Mouse (Mus musculus): ENCODE measurements around the gene Aqp11. TPM values are rescaled to one million over a fixed set of nuclear protein-coding genes. Genes with fewer than 3 reads are reported as not detected.

The Aqp11 gene
- polyA plus RNA-seq, 1 experiment from 2014 or later: 5.7 TPM

- no peaks in the 10 kb centered on the region for H3K36me3 ChIP-seq (ENCODE audit: control insufficient read depth, insufficient read depth, low read length)
- 87% methylated on average over 6 of the region's 6 CpGs for whole genome bisulfite sequencing
- no peaks in the 10 kb centered on the region for H3K9me3 ChIP-seq (ENCODE audit: control insufficient read depth, low read length)
- DNase-seq (ENCODE audit: low spot score) (no peak), ATAC-seq (ENCODE audit: insufficient read depth, low FRiP score, low TSS enrichment) (no peak)
- no peaks in the 10 kb centered on the region for H3K4me1 ChIP-seq (ENCODE audit: control insufficient read depth, insufficient read depth, low read length)
- no peak overlapping the region for H3K9ac ChIP-seq (ENCODE audit: low read length)
- no peak overlapping the region for H3K4me2 ChIP-seq (ENCODE audit: low read depth)
- H3K27ac ChIP-seq (ENCODE audit: low read depth, low read length): no peak overlapping the region
- H3K4me3 ChIP-seq (ENCODE audit: low read depth, low read length): no peak overlapping the region
- no peaks in the 10 kb centered on the region for H3K27me3 ChIP-seq (ENCODE audit: control insufficient read depth, insufficient read depth, low read length)
These were observed 37.0 kb downstream of the Aqp11 start for GRCm38 (mm10) chr7:97701106-97701505.

GRCm38 (mm10) chr7:97700173-97700572, 37.9 kb downstream of the Aqp11 start:
- Histone ChIP-seq H3K36me3 (ENCODE audit: control insufficient read depth, insufficient read depth, low read length) (no peaks in the 10 kb centered on the region), H3K27me3 (ENCODE audit: control insufficient read depth, insufficient read depth, low read length) (no peaks in the 10 kb centered on the region), H3K4me2 (ENCODE audit: low read depth) (no peak overlapping the region), H3K27ac (ENCODE audit: low read depth, low read length) (no peak overlapping the region), H3K9ac (ENCODE audit: low read length) (no peak overlapping the region), H3K4me1 (ENCODE audit: control insufficient read depth, insufficient read depth, low read length) (no peaks in the 10 kb centered on the region), H3K4me3 (ENCODE audit: low read depth, low read length) (no peak overlapping the region), H3K9me3 (ENCODE audit: control insufficient read depth, low read length) (no peaks in the 10 kb centered on the region)
- WGBS: 95% methylated on average over 4 of the region's 4 CpGs
- DNase-seq (ENCODE audit: low spot score) (no peak), ATAC-seq (ENCODE audit: insufficient read depth, low FRiP score, low TSS enrichment) (no peak)

GRCm38 (mm10) chr7:97696506-97697254, 41.4 kb downstream of the Aqp11 start, which contains the start of gene Clns1a:
TSS of gene Clns1a (plus strand) at chr7:97696634.
- Histone ChIP-seq H3K4me1 (ENCODE audit: control insufficient read depth, insufficient read depth, low read length) (no peaks in the 10 kb centered on the region), H3K4me2 (ENCODE audit: low read depth) (peak within 1 kb of the TSS; percentile 71), H3K9me3 (ENCODE audit: control insufficient read depth, low read length) (no peaks in the 10 kb centered on the region), H3K27me3 (ENCODE audit: control insufficient read depth, insufficient read depth, low read length) (no peaks in the 10 kb centered on the region), H3K27ac (ENCODE audit: low read depth, low read length) (peak within 1 kb of the TSS; percentile 70), H3K9ac (ENCODE audit: low read length) (peak within 1 kb of the TSS; percentile 94), H3K4me3 (ENCODE audit: low read depth, low read length) (peak within 1 kb of the TSS; percentile 94), H3K36me3 (ENCODE audit: control insufficient read depth, insufficient read depth, low read length) (no peaks in the 10 kb centered on the region)
- ATAC-seq (ENCODE audit: insufficient read depth, low FRiP score, low TSS enrichment) (peak; percentile 98), DNase-seq (ENCODE audit: low spot score) (peak; percentile 93)
- WGBS: under 1% methylated on average over 63 of the region's 63 CpGs

GRCm38 (mm10) chr7:97696133-97696505, 42.0 kb downstream of the Aqp11 start:
- no peaks in the 10 kb centered on the region for H3K4me1 ChIP-seq (ENCODE audit: control insufficient read depth, insufficient read depth, low read length)
- peak; percentile 55 for ATAC-seq (ENCODE audit: insufficient read depth, low FRiP score, low TSS enrichment)
- H3K4me2 ChIP-seq (ENCODE audit: low read depth): peak overlapping the region; percentile 71
- H3K9me3 ChIP-seq (ENCODE audit: control insufficient read depth, low read length): no peaks in the 10 kb centered on the region
- WGBS: 40% methylated on average over 19 of the region's 19 CpGs
- no peak for DNase-seq (ENCODE audit: low spot score)
- peak overlapping the region; percentile 94 for H3K4me3 ChIP-seq (ENCODE audit: low read depth, low read length)
- H3K27ac ChIP-seq (ENCODE audit: low read depth, low read length): 0 out of 2 replicates have a peak overlapping the region, but pooled peaks have one; percentile 56
- no peaks in the 10 kb centered on the region for H3K27me3 ChIP-seq (ENCODE audit: control insufficient read depth, insufficient read depth, low read length)
- peak overlapping the region; percentile 94 for H3K9ac ChIP-seq (ENCODE audit: low read length)
- H3K36me3 ChIP-seq (ENCODE audit: control insufficient read depth, insufficient read depth, low read length): no peaks in the 10 kb centered on the region

- Histone ChIP-seq H3K4me2 (ENCODE audit: low read depth) (no peak overlapping the region), H3K27me3 (ENCODE audit: control insufficient read depth, insufficient read depth, low read length) (no peaks in the 10 kb centered on the region), H3K27ac (ENCODE audit: low read depth, low read length) (no peak overlapping the region), H3K36me3 (ENCODE audit: control insufficient read depth, insufficient read depth, low read length) (no peaks in the 10 kb centered on the region), H3K4me3 (ENCODE audit: low read depth, low read length) (no peak overlapping the region), H3K4me1 (ENCODE audit: control insufficient read depth, insufficient read depth, low read length) (no peaks in the 10 kb centered on the region), H3K9ac (ENCODE audit: low read length) (no peak overlapping the region), H3K9me3 (ENCODE audit: control insufficient read depth, low read length) (no peaks in the 10 kb centered on the region)
- no peak for DNase-seq (ENCODE audit: low spot score)
- 100% methylated on average over 1 of the region's 1 CpGs for WGBS
- no peak for ATAC-seq (ENCODE audit: insufficient read depth, low FRiP score, low TSS enrichment)
These were observed 42.6 kb downstream of the Aqp11 start for GRCm38 (mm10) chr7:97695441-97695840.

- H3K4me2 ChIP-seq (ENCODE audit: low read depth): no peak overlapping the region
- no peaks in the 10 kb centered on the region for H3K27me3 ChIP-seq (ENCODE audit: control insufficient read depth, insufficient read depth, low read length)
- peaks cover 5% of the 10 kb centered on the region; the same call in 1 of the 2 replicates for H3K36me3 ChIP-seq (ENCODE audit: control insufficient read depth, insufficient read depth, low read length)
These were observed 50.3 kb downstream of the Aqp11 start for GRCm38 (mm10) chr7:97687831-97688230.

GRCm38 (mm10) chr7:97679239-97679638, 58.9 kb downstream of the Aqp11 start:
- Histone ChIP-seq H3K36me3 (ENCODE audit: control insufficient read depth, insufficient read depth, low read length) (peaks cover 4% of the 10 kb centered on the region), H3K4me3 (ENCODE audit: low read depth, low read length) (no peak overlapping the region), H3K27ac (ENCODE audit: low read depth, low read length) (no peak overlapping the region), H3K9me3 (ENCODE audit: control insufficient read depth, low read length) (no peaks in the 10 kb centered on the region), H3K4me2 (ENCODE audit: low read depth) (no peak overlapping the region), H3K4me1 (ENCODE audit: control insufficient read depth, insufficient read depth, low read length) (no peaks in the 10 kb centered on the region), H3K27me3 (ENCODE audit: control insufficient read depth, insufficient read depth, low read length) (no peaks in the 10 kb centered on the region), H3K9ac (ENCODE audit: low read length) (no peak overlapping the region)
- ATAC-seq (ENCODE audit: insufficient read depth, low FRiP score, low TSS enrichment) (no peak), DNase-seq (ENCODE audit: low spot score) (no peak)
- 28% methylated on average over 1 of the region's 1 CpGs for WGBS

More at GRCm38 (mm10) chr7:97687831-97688230, 50.3 kb downstream of the Aqp11 start:
- ATAC-seq (ENCODE audit: insufficient read depth, low FRiP score, low TSS enrichment) (no peak), DNase-seq (ENCODE audit: low spot score) (no peak)
- Histone ChIP-seq H3K4me1 (ENCODE audit: control insufficient read depth, insufficient read depth, low read length) (no peaks in the 10 kb centered on the region), H3K27ac (ENCODE audit: low read depth, low read length) (no peak overlapping the region), H3K4me3 (ENCODE audit: low read depth, low read length) (no peak overlapping the region), H3K9ac (ENCODE audit: low read length) (no peak overlapping the region), H3K9me3 (ENCODE audit: control insufficient read depth, low read length) (no peaks in the 10 kb centered on the region)
- 92% methylated on average over 2 of the region's 2 CpGs for WGBS

All from neural tube, embryonic 11.5 days (tissue).